Mouse (Mus musculus) CH12.LX (cell line): ENCODE measurements around the gene Ubash3a. TPM values are rescaled to one million over a fixed set of nuclear protein-coding genes. Genes with fewer than 3 reads are reported as not detected.

Experiments
- DNase-seq: peaks from one replicate; pipeline ENCODE4 v3.0.0-alpha.2; 2013; ENCODE audit errors: extremely low read depth
- H3K27ac ChIP-seq: 2 replicates; pipeline ENCODE4 v1.5.1; 2012; ENCODE audit warnings: low read depth, mild to moderate bottlenecking, control low read depth, moderate library complexity; ENCODE audit not compliant: insufficient read depth
- H3K27me3 ChIP-seq: replicated peaks from 2 replicates; pipeline ENCODE3; 2012; ENCODE audit warnings: inconsistent platforms
- H3K36me3 ChIP-seq, 2 experiments: replicated peaks in 1 of 2; 2 replicates each; pipeline versions ENCODE3 to v1.6.1; 2012; ENCODE audit warnings: inconsistent platforms in 1 of 2, low read length in 1 of 2, mild to moderate bottlenecking in 1 of 2, mixed read lengths in 1 of 2, moderate library complexity in 1 of 2; ENCODE audit not compliant: control insufficient read depth in 1 of 2, insufficient read depth in 1 of 2
- H3K4me1 ChIP-seq, 2 experiments: 2 replicates each; pipeline ENCODE4 v1.6.1; 2012; ENCODE audit warnings: inconsistent platforms in 1 of 2, moderate library complexity in 1 of 2; ENCODE audit not compliant: insufficient read depth in 2 of 2, control insufficient read depth in 1 of 2
- H3K4me2 ChIP-seq: 2 replicates; pipeline ENCODE4 v1.6.1; 2012; ENCODE audit warnings: low read depth, mild to moderate bottlenecking, control low read depth; ENCODE audit not compliant: poor library complexity, insufficient read depth, severe bottlenecking
- H3K4me3 ChIP-seq, 3 experiments: fragments of 150-350 bp in 1 of 3; sonication (generic) in 1 of 3; replicated peaks in 1 of 3; 2 replicates each; pipeline versions ENCODE3 to v1.5.1; 2011 to 2012; ENCODE audit warnings: low read depth in 2 of 3, low read length in 2 of 3, mild to moderate bottlenecking in 2 of 3, moderate library complexity in 2 of 3, control low read depth in 1 of 3, improper control_type of control experiment in 1 of 3, inconsistent platforms in 1 of 3, mixed read lengths in 1 of 3; ENCODE audit not compliant: poor library complexity in 1 of 3
- H3K79me2 ChIP-seq: replicated peaks from 2 replicates; pipeline ENCODE4 v1.6.1; 2012; ENCODE audit warnings: mild to moderate bottlenecking, moderate library complexity; ENCODE audit not compliant: control insufficient read depth, poor library complexity, insufficient read depth, severe bottlenecking; ENCODE audit errors: extremely low read depth
- H3K9ac ChIP-seq: 2 replicates; pipeline ENCODE4 v1.6.1; 2012; ENCODE audit warnings: low read depth, mild to moderate bottlenecking, control low read depth, moderate library complexity; ENCODE audit not compliant: insufficient read depth
- H3K9me3 ChIP-seq: replicated peaks from 2 replicates; pipeline ENCODE3; 2012; ENCODE audit warnings: low read length, inconsistent platforms, mixed read lengths
- BHLHE40 ChIP-seq: IDR thresholded peaks from 2 replicates; pipeline ENCODE4 v1.6.1; 2011; ENCODE audit warnings: mild to moderate bottlenecking, low read depth, low read length, improper control_type of control experiment
- CTCF ChIP-seq, 2 experiments: IDR thresholded peaks in 1 of 2; conservative IDR thresholded peaks in 1 of 2; 2 replicates each; pipeline ENCODE4 v1.5.1; 2011 to 2012; ENCODE audit warnings: low read depth in 2 of 2, low read length in 2 of 2, improper control_type of control experiment in 1 of 2, inconsistent platforms in 1 of 2, mild to moderate bottlenecking in 1 of 2, moderate library complexity in 1 of 2
- ETS1 ChIP-seq: conservative IDR thresholded peaks from 2 replicates; pipeline ENCODE4 v1.6.1; 2012; ENCODE audit warnings: low read depth, mild to moderate bottlenecking, inconsistent platforms, low read length, improper control_type of control experiment, moderate library complexity
- JUND ChIP-seq: conservative IDR thresholded peaks from 2 replicates; pipeline ENCODE4 v1.6.1; 2011; ENCODE audit warnings: low read depth, low read length, improper control_type of control experiment
- KAT2A ChIP-seq: IDR thresholded peaks from 2 replicates; pipeline ENCODE4 v1.6.1; 2012; ENCODE audit warnings: low read length, improper control_type of control experiment, inconsistent platforms; ENCODE audit not compliant: insufficient replicate concordance
- MAFK ChIP-seq: IDR thresholded peaks from 2 replicates; pipeline ENCODE4 v1.6.1; 2011; ENCODE audit warnings: low read length, improper control_type of control experiment; ENCODE audit not compliant: insufficient replicate concordance
- MEF2A ChIP-seq: IDR thresholded peaks from 2 replicates; pipeline ENCODE4 v1.6.1; 2014; ENCODE audit warnings: low read depth, mild to moderate bottlenecking, inconsistent platforms, low read length, improper control_type of control experiment, borderline replicate concordance
- MXI1 ChIP-seq: IDR thresholded peaks from 2 replicates; pipeline ENCODE4 v1.6.1; 2011; ENCODE audit warnings: mild to moderate bottlenecking, low read depth, low read length, improper control_type of control experiment
- NELFE ChIP-seq: IDR thresholded peaks from 2 replicates; pipeline ENCODE4 v1.6.1; 2011; ENCODE audit warnings: low read depth, low read length, improper control_type of control experiment
- PAX5 ChIP-seq: IDR thresholded peaks from 2 replicates; pipeline ENCODE4 v1.6.1; 2012; ENCODE audit warnings: low read length, inconsistent platforms, mixed read lengths
- POLR2AphosphoS2 ChIP-seq: IDR thresholded peaks from 2 replicates; pipeline ENCODE4 v1.6.1; 2011; ENCODE audit warnings: low read depth, low read length, improper control_type of control experiment
- RAD21 ChIP-seq: IDR thresholded peaks from 2 replicates; pipeline ENCODE4 v1.6.1; 2011; ENCODE audit warnings: low read depth, mild to moderate bottlenecking, low read length, improper control_type of control experiment, moderate library complexity
- RCOR1 ChIP-seq: conservative IDR thresholded peaks from 2 replicates; pipeline ENCODE4 v1.6.1; 2012; ENCODE audit warnings: low read depth, mild to moderate bottlenecking, inconsistent platforms, low read length, improper control_type of control experiment
- SMC3 ChIP-seq: IDR thresholded peaks from 2 replicates; pipeline ENCODE4 v1.6.1; 2011; ENCODE audit warnings: low read depth, low read length, improper control_type of control experiment
- TBP ChIP-seq: conservative IDR thresholded peaks from 2 replicates; pipeline ENCODE4 v1.6.1; 2011; ENCODE audit warnings: low read depth, low read length, improper control_type of control experiment
- TCF12 ChIP-seq: IDR thresholded peaks from 2 replicates; pipeline ENCODE4 v1.6.1; 2014; ENCODE audit warnings: low read depth, mild to moderate bottlenecking, inconsistent platforms, low read length, improper control_type of control experiment
- UBTF ChIP-seq: IDR thresholded peaks from 2 replicates; pipeline ENCODE4 v1.6.1; 2012; ENCODE audit warnings: low read depth, mild to moderate bottlenecking, inconsistent platforms, low read length, improper control_type of control experiment, moderate library complexity
- USF2 ChIP-seq: conservative IDR thresholded peaks from 2 replicates; pipeline ENCODE4 v1.6.1; 2011; ENCODE audit warnings: low read depth, low read length, improper control_type of control experiment
- ZKSCAN1 ChIP-seq: IDR thresholded peaks from 2 replicates; pipeline ENCODE4 v1.6.1; 2012; ENCODE audit warnings: low read depth, inconsistent platforms, low read length, improper control_type of control experiment, borderline replicate concordance
- dilution Hi-C: fragments of 300-500 bp; cut with MboI; formaldehyde crosslinking; loops from 2 replicates; pipeline ENCODE4 v1.14.3; 2020; ENCODE audit warnings: low sequenced_read_pairs; ENCODE audit not compliant: extremely low pct_unique_long_range_greater_than_20kb, extremely low pct_ligation_motif_present
- in situ Hi-C: fragments of 300-500 bp; cut with MboI; formaldehyde crosslinking; loops from 3 replicates; pipeline ENCODE4 v1.14.3; 2019; ENCODE audit warnings: low sequenced_read_pairs, low pct_ligation_motif_present, low pct_unique_long_range_greater_than_20kb, mixed read lengths
- polyA plus RNA-seq: library from polyadenylated mRNA; unstranded; fragments of >175 nt; gene quantifications from 2 replicates; pipeline ENCODE4 v1.2.1, GENCODE M21; 2012; ENCODE audit warnings: low read depth; ENCODE audit not compliant: insufficient read length
- total RNA-seq, 2 experiments: library from RNA; depleted of rRNA; stranded (reverse); fragments of 300-350 nt in 1 of 2; fragments of >200 nt in 1 of 2; gene quantifications; 2 replicates each; pipeline ENCODE4 v1.2.3; 2012 to 2014

Gene Ubash3a
- total and polyA plus RNA-seq, 3 experiments = 0.08 to 0.17 TPM; not detected in 1

GRCm38 (mm10) chr17:31235915-31236314 lies 28.2 kb downstream of the Ubash3a start:
- Histone ChIP-seq H3K9me3 (peaks cover 7% of the 10 kb centered on the region), H3K4me1 (peaks cover 0 to 14% of the 10 kb centered on the region in 2 experiments; a peak in 2 of 4 replicates), H3K36me3 (no peaks in the 10 kb centered on the region), H3K27me3 (peaks cover 2% of the 10 kb centered on the region), H3K4me2 (no peak overlapping the region), H3K27ac (no peak overlapping the region), H3K9ac (no peak overlapping the region), H3K79me2 (no peaks in the 10 kb centered on the region), H3K4me3 (no peak overlapping the region)
- no peak for DNase-seq
- TF ChIP-seq NELFE = no peak
- TF ChIP-seq SMC3 = peak; percentile 58
- peak; percentile 11 for TF ChIP-seq RAD21
- TF ChIP-seq USF2 = no peak
- peak; percentile 18 to 68; a peak in 2 of 4 replicates for TF ChIP-seq CTCF (conservative IDR thresholded peaks at IDR 0.05 in 1 of 2, IDR thresholded peaks at IDR 0.05 in 1 of 2; ENCODE audit: low read depth in 2 of 2, low read length in 2 of 2)
- dilution Hi-C loops = no loop called here
- in situ Hi-C loops = loop anchor here (25.0 kb wide), 1 partner anchor 224 kb away; no protein-coding TSS in a partner anchor

GRCm38 (mm10) chr17:31238234-31239020 lies 30.8 kb downstream of the Ubash3a start:
- H3K27ac ChIP-seq = no peak overlapping the region
- no peak for TF ChIP-seq MAFK
- TF ChIP-seq MEF2A = no peak
- no peak for TF ChIP-seq SMC3
- TF ChIP-seq USF2 = no peak
- TF ChIP-seq PAX5 = no peak
- TF ChIP-seq RCOR1 = no peak
- TF ChIP-seq UBTF = no peak
- no peak for TF ChIP-seq MXI1
- no peak for TF ChIP-seq ZKSCAN1
- TF ChIP-seq TCF12 = no peak
- TF ChIP-seq BHLHE40 = no peak
- TF ChIP-seq NELFE = no peak
- no peak for TF ChIP-seq KAT2A
- no peak for TF ChIP-seq JUND
- TF ChIP-seq ETS1 = no peak
- no peak for TF ChIP-seq POLR2AphosphoS2
- TF ChIP-seq TBP = no peak
- TF ChIP-seq, all 38 proteins: peak for 0
- Histone ChIP-seq H3K9ac (no peak overlapping the region), H3K4me1 (peaks cover 0 to 14% of the 10 kb centered on the region in 2 experiments; a peak in 2 of 4 replicates), H3K79me2 (no peaks in the 10 kb centered on the region), H3K9me3 (peaks cover 6% of the 10 kb centered on the region), H3K27me3 (peaks cover 5% of the 10 kb centered on the region), H3K36me3 (no peaks in the 10 kb centered on the region), H3K4me2 (no peak overlapping the region), H3K4me3 (no peak overlapping the region)
- dilution Hi-C loops (no loop called here), in situ Hi-C loops (loop anchor here (25.0 kb wide), 1 partner anchor 226 kb away; no protein-coding TSS in a partner anchor)
- DNase-seq = no peak
